Mouse (Mus musculus) right cerebral cortex, postnatal 4 days (tissue): ENCODE measurements around the gene Eef1akmt3.
"Not testable (repeated sequence)": the region's sequence is repeated elsewhere in the genome, so short reads cannot be mapped to it uniquely, and the experiment has no call there.

Source experiments
- DNase-seq: peaks from one replicate; pipeline ENCODE4 v3.0.0-alpha.2; 2022

Eef1akmt3 gene

DNA sequence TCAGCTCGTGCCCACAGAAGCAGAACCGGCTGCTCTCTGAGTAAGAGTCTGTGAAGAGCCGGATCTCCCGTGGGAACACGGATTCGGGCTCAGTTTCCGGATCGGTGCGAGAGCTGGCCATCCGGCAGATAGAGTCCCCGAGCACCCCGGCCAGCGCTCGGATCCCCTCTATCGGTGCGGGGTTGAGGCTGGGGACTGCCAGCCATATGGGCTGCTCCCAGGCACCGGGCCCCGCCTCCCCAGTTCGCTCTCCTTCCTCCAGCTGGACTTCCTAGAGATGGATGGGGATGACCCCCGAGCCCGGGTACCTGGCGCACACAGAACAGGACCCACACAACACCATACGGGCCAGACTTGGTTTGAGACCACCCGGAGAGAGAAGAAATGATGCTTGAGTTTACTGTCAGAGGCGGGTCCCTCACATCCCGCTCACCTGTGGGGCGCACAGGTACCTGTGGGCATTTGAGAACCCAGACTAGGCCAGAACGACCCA, at the start of gene Eef1akmt3, which contains the start of gene Mettl1:
Gene Eef1akmt3 (minus strand): TSS at position 240 of the 493 bp plus-strand sequence.
Gene Mettl1 (plus strand): TSS at position 141 of the 493 bp plus-strand sequence.
- DNase-seq, result peak; percentile 40

DNA sequence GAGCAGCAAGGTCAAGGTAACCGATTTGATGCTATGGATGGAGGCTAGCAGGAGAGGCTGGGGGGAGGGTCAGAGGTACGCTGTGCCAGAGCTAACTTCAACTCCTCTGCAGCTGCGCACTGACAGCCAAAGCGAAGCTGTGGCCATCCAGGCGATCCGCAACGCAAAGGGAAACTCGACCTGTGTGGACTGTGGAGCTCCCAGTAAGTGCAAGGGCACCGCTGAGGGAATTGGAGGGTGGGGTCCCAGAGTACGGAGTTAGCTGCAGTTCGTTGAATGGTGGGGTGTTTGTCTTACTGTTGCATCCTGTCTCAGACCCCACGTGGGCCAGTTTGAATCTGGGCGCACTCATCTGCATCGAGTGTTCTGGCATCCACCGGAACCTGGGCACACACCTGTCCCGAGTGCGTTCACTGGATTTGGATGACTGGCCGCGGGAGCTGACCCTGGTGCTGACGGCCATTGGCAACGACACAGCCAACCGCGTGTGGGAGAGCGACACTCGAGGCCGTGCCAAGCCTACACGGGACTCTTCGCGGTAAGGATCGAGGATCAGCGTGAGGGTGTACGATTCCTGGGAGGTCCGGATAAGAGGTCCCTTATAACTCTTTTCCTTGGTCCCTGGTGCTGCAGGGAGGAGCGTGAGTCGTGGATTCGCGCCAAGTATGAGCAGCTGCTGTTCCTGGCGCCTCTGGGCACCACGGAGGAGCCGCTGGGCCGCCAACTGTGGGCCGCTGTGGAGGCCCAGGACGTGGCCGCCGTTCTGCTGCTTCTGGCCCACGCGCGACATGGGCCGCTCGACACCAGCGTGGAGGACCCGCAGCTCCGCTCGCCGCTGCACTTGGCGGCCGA, 49.5 kb upstream of the Eef1akmt3 start:
- peak; percentile 57 for DNase-seq

DNA sequence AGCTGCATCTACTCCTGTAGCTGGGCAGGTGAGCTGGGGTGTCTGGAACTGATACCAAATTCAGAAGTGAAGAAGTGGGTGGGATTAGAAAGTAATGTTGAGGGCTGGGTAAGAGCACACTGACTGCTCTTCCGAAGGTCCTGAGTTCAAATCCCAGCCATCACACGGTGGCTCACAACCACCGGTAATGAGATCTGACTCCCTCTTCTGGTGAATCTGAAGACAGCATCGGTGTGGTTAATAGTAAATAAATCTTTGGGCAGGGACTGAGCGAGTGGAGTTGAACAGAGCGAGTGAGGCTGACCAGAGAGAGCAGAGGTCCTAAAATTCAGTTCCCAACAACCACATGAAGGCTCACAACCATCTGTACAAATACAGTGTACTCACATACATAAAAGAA, 44.3 kb upstream of the Eef1akmt3 start:
- no peak for DNase-seq

DNA sequence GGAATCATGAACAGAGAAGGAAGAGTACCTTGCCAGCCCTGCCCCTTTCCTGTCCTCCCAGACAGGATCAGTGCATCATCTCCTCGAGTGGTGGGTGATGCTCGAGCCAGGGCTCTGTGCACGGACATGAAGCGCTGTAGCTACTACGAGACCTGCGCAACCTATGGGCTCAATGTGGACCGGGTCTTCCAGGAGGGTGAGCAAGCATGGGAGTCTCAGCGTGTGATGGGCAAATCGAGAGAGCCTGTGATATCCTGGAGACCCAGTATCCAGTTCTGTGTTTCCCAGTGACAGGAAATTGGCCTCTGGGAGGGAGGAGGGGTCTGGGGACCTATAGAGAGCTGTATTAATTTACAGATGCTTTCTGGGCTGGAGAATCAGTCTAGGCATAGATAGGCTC, 43.7 kb upstream of the Eef1akmt3 start:
- DNase-seq, result no peak

DNA sequence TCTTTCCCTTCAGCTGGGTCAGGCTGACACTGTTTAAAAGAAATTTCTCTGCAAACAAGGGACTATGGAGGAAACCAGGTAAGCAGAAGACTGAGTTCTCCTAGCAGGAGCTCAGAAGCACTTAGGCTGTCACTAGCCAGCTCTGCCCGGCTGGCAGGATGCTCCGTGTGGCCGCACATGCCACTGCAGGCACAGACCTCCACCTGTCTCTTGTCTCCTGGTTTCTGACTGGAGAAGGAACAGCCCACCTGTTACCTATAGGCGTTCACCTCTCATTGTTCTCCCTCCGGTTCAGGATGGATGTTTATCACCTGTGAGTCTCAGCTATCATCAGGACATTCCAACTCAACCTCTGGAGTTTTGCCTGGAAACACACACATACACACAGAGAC, 42.6 kb upstream of the Eef1akmt3 start:
- no peak for DNase-seq

DNA sequence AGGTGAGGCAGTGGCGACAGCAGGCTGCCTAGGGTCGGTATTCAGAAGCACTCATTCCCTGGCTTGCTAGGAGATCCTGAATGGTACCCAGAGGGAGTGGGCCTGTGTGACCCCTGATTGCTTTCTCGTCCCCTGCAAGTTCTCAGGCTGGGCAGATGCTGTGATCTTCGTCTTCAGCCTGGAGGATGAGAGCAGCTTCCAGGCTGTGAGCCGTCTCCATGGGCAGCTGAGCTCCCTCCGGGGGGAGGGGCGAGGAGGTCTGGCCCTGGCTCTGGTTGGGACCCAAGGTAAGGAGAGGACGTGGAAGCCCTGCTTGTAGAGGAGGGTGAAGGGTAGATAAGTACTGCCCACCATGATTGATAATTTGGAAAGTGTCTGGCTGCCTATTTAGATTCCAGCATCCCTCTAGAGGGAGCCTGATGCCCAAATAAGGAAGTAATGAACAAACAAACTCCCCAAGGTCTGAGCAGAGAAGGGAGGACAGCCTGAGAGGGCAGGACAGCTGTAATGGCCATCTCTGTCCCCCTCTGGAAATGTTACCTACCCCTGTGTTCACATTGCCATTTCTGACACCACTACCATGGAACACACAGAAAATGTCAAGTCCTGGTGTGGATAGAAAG, 42.1 kb upstream of the Eef1akmt3 start:
- DNase-seq, result no peak

DNA sequence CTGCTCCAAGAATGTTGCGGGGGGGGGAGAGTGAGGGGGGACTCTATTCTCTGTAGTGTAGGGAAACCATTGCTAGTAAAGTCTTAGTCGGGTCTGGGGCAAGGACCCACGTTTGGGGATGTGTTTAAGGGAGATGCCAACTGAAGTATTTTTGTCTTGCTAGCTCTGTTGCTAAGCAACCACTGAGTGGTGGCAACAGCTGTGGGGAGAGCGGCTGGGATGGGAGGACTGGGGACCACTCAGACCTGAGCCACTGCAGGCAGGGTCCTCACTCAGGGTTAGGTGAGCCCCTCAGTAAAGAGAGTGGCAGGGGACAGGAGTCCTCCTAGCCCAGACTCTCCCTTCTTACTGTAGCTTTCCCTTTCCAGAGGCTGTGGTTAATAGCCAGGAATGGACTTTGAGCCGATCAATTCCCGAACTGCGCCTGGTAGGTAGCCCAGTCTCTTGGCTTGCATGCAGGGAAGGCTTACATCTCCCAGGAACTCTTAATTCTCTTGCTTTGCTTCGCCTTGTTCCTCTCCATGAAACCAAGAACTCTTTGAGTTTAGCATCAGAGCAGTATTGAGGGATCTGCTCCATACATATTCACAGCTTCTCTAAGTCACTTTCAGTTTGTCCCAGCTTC, 40.8 kb upstream of the Eef1akmt3 start:
- DNase-seq, result no peak

DNA sequence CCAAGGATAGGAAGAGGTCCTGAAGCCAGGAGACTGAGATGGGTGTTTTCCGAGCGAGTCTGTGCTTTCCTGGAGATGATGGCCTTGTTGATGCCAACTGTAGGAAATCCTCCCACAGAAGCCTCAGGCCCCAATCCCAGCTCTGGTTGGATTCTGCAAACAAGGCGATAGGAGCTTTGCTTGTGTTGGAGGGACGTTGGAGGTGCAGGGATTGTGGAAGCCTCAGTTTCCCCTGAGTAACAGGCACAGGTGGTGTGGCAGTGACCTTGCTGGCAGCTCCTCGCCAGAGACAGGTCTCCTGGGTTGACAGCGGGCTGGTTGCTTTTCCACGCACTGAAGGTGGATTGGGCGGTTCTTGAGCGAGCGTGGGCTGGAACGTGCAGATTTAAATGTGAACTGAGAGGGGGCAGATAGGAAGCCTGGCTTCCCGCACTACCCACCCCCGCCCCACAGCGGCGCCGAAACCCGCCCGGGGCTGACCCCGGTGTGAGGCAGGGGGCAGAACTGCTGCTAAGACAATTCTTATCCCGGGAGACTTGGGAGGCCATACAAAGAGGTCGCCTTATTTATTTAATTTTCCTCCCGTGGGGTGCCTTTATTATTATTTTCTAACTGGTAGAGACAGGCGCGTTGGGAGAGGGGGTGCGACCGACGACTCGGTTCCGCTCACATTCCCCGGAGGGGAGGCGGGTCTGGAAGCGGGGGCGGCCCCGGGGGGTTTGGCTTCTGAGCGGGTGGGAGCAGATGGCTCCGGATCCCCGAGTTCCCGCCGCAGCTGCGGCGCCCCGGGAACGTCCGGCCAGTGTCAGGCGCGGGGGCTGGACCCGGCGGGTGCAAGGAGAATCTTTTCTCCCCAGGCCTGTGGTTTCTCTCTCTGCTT, 39.8 kb upstream of the Eef1akmt3 start:
- no peak for DNase-seq

DNA sequence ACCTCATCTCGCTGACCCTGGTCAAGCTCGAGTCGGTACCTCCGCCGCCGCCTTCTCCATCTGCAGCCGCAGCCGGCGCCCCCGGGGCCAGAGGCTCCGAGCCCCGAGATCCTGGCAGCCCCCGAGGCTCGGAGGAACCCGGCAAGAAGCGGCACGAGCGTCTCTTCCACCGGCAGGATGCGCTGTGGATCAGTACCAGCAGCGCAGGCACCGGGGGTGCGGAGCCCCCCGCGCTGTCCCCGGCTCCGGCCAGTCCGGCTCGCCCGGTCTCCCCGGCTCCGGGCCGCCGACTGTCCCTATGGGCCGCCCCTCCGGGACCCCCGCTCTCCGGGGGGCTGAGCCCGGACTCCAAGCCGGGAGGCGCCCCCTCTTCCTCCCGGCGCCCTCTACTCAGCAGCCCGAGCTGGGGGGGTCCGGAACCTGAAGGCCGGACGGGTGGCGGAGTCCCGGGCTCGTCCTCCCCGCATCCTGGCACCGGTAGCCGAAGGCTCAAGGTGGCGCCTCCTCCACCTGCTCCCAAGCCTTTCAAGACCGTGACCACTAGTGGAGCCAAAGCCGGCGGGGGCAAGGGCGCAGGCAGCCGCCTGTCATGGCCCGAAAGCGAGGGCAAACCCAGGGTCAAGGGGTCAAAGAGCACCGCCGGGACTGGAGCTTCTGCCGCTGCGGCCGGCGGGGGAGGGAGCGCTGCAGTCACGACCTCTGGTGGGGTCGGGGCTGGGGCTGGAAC, 38.5 kb upstream of the Eef1akmt3 start:
- peak; percentile 69 for DNase-seq

DNA sequence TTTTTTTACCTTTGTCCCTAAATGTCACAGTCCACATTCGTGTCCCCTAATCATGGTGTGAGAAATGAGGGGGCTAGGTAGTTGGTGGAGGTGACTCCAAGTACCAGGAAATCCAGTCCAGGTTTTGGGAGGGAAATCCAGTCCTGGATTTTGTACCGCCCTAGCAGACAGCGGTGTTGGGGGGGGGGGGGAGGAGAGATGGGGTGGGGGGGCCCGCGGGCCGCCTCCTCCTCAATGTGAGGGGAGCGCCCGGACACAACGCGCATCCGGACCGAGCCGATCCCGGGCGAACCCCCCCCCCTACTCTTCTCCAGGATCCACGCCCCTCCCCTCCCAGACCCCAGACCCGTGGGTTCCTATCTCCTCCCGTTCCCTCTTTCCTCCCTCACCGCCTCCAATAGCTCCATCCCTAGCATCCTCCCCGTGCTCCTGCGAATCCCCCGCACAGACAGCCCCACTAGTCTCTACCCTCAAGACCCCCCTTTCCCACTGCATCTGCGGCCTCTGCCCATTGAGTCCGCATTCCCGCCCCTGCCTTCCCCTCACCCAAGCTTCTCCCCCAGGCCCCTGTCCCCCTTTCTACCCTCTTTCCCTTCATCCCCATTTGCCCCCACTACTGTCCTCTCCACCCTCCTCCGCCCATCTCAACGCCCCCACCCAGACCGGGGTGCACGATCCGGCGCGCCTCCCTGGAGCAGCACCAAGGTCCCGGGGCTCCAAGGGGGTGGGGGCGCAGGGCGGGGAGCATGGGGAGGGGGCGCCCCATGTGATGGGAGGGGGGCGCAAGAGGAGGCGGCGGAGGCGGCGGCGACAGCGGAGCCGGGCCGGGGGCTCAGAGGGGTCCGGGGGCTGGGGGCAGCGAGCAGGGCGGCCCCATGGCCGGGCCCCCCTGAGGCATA, 37.6 kb upstream of the Eef1akmt3 start:
- peak; percentile 75 for DNase-seq

DNA sequence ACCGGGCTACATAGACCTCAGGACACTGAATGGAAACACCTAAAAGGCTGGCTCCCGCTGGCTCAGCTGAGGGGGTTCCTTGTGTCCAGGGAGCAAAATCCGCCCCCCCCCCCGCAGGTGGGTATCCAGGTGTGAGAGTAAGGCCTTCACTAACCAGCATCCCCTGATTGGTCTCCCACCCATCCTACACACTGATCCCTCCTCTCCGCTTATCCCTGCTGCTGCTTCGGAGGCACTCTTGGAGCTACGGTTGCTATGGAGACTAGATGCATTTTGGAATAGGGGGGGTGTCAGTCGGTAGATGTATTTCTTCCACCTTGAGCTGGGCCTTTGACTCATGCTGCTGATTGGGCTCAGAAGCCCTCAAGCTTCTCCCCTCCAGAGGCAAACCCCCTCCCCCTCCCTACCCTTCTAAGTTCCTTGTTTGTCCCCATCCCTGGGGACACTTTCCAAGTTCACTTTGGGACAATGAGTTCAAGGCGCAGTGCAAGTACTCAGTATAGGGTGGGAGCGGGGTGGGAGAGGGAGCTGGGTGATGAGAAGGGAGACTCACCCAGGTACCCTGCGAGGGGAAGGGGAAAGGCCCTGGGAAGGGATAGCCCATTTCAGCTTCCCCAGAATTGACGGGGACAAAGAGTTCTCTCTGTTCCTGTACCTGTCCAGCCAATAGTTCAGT, 36.8 kb upstream of the Eef1akmt3 start:
- DNase-seq, result peak; percentile 56

DNA sequence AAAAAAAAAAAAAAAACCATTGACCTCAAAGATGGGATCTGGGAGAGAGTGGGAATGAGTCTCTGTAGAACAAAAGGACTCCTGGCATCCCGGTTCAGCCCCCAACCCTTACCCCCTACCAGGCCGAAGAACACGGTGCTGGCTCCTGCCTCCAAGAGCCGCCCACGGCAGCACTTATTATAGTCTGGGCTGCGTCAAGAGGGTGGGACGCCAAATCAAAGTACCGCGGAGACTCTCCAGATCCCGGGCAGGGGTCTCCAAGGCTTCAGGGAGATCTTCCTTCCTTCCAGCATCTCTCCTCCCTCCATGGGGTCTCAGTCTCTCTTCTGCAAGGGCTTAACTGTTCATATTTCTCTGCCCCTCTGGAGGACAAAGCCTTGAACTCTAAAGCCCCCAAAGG, 36.2 kb upstream of the Eef1akmt3 start:
- DNase-seq, result peak; percentile 48

DNA sequence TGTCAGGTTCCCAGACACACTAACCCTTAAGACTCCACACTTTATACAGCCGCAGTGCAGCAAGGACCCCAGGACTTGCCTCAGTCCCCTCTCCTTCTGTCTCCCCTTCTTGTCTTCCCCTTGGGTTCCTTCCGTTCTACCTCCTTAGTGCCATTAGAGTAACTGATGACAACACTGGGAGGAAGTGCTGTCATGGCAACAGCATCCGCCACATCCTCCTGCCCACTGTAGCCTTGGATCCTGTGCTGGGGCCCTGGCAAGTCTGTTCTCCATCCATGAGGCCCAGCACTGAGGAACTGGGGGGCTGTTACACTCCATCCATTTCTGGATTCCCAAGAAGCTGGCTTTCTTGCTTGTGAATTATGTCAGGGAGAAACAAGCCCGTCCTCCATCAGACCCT, 34.8 kb upstream of the Eef1akmt3 start:
- no peak for DNase-seq

DNA sequence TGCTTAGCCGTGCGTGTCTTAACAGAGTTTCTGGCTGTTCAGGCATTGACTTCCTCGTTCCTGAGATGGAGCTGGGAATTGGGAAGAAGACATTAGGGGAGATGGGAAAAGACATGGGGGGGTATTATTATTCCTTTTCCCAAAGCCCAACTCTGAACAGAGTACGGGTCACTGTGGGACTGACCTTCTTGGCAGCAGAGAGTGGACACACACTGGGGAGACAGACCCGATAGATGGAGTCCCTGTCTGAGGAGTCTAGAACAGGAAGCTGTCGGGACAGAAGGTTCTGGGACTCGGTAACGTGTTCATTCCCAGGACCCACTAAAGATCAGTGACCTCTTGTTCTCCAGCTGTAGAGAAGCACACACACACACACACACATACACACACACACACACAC, 34.3 kb upstream of the Eef1akmt3 start:
- no peak for DNase-seq

DNA sequence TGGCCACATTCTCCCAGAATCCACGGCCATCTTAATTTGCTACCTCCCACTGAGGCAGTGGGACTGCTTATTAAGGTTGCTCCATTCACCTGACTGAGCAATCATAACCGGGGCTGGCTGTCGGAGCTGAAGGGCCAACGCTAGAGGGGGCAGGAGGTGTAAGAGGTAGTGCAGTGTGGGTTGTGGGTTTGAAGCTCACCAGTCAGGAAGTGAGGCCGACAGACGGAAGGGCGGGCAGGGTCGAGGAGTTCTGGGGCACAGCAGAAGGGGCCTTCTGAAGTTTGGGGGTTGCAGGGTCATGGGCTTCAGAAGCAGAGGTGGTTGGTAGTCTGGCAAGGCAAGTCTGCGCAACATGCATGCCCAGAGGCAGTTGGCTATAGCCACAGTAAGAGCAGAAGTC, 33.8 kb upstream of the Eef1akmt3 start, which contains the start of gene Agap2:
Gene Agap2 (plus strand): TSS at position 205 of the 400 bp plus-strand sequence.
- no peak for DNase-seq

DNA sequence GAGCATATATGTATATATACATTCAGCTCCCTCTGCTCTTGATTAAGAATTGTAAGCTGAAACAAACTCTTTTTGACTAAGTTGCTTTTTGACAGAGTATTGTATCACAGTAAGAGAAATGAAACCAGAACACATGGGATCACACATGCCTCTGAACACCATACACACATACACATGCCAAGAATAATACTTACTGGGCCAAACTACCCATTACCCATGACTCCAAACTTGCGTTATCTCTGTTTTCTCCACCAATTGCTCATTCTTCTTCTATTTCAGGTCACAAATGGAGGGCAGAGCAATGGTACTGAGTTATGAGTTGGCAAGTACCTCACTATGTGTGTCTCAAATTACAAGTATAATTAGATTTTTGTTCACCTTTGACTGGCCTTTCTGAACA, 32.7 kb upstream of the Eef1akmt3 start:
- no peak for DNase-seq

DNA sequence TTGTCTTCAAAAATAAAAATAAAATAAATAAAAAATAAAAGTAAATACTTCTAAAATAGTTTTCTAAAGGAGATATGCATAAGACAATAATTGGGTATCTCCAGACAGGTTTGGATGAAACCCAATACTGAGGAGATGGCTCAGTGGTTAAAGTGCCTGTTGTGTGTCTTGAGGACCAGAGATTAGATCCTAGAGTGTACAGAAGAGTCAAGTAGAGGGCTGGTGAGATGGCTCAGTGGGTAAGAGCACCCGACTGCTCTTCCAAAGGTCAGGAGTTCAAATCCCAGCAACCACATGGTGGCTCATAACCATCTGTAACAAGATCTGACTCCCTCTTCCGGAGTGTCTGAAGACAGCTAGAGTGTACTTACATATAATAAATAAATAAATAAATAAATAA, 31.7 kb upstream of the Eef1akmt3 start:
- DNase-seq, result not testable (repeated sequence)

DNA sequence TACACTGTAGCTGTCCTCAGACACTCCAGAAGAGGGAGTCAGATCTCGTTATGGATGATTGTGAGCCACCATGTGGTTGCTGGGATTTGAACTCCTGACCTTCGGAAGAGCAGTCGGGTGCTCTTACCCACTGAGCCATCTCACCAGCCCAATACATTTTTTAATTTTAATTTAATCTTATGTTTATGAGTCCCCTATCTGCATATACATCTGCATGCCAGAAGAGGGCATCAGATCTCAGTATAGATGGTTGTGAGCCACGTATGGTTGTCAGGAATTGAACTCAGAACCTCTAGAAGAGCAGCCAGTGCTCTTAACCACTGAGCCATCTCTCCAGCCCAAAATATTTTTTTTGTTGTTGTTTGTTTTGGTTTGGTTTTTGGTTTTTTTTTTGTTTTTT, 31.0 kb upstream of the Eef1akmt3 start:
- not testable (repeated sequence) for DNase-seq

DNA sequence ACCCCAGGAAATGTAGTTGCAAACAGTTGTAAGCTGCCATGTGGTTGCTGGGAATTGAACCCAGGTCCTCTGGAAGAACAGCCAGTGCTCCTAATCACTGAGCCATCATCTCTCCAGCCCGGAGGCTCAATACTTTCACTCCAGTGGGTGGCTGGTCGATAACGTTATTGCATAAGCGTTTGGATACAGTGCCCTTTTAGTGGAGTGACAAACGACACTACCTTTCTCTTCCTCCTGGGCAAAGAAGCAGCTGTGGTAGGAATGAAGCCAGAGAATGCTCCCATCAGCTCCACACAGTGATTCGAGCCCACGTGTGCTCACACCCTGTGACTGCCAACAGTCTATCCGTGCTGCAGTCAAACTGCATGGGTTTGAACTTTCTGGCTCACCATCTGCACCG, 29.9 kb upstream of the Eef1akmt3 start:
- DNase-seq, result no peak
